Mouse (Mus musculus): ENCODE measurements around the gene Tfg. TPM values are rescaled to one million over a fixed set of nuclear protein-coding genes. Genes with fewer than 3 reads are reported as not detected.

Tfg gene
- polyA plus RNA-seq, 1 experiment from 2014 or later, result 213 TPM

DNA sequence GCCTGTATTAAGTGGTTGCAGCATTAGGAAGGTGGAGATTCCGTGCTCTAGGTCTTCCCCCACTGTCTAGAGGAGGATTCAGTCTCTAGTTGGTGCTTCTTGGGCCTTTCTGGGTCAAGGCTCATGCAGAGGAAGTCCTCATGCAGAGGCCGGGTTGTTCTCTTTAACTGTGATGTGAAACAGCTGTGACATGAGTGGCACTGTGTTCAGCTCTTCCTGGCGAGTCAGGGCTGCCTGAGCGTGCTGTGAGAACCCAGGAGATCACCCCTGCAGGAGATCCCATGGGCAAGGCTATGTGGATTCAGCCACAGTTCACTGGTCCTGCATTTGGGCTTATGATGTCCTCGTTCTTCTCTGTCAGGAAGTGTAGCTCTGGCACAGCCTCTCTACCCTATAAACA, 47.7 kb downstream of the Tfg start:
- DNase-seq (ENCODE audit: low spot score), result no peak
- no peak for ATAC-seq (ENCODE audit: insufficient read depth, low FRiP score, low TSS enrichment)
- no peaks in the 10 kb centered on the region for H3K9me3 ChIP-seq (ENCODE audit: control insufficient read depth, low read length)
- H3K36me3 ChIP-seq (ENCODE audit: control insufficient read depth, insufficient read depth, low read length), result no peaks in the 10 kb centered on the region
- no peak overlapping the region for H3K4me2 ChIP-seq (ENCODE audit: low read depth)
- no peaks in the 10 kb centered on the region for H3K27me3 ChIP-seq (ENCODE audit: control insufficient read depth, insufficient read depth, low read length)
- no peak overlapping the region for H3K4me3 ChIP-seq (ENCODE audit: low read depth, low read length)
- H3K27ac ChIP-seq (ENCODE audit: low read depth, low read length), result no peak overlapping the region
- no peaks in the 10 kb centered on the region for H3K4me1 ChIP-seq (ENCODE audit: control insufficient read depth, insufficient read depth, low read length)
- 67% methylated on average over 5 of the region's 5 CpGs for WGBS
- H3K9ac ChIP-seq (ENCODE audit: low read length), result no peak overlapping the region

DNA sequence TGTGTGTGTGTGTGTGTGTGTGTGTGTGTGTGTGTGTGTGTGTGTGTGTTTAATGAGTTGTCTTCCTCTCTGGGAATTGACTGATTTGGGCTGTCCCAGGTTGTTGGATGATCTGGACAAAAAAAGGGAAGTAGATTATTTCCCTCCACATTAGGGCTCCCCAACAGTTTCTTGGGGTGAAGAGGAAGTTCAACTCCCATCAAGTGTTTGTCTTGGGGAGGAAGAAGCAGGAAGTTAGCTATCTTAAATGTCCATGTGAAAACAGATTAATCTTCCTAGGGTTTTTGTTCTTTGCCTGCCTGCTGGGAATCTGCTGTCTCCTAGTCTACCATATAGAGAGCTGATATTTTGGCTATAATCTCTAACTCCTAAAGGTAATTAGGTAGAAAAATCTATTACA, 58.4 kb downstream of the Tfg start:
- H3K9me3 ChIP-seq (ENCODE audit: control insufficient read depth, low read length), result no peaks in the 10 kb centered on the region
- H3K4me2 ChIP-seq (ENCODE audit: low read depth), result no peak overlapping the region
- H3K4me3 ChIP-seq (ENCODE audit: low read depth, low read length), result no peak overlapping the region
- H3K27ac ChIP-seq (ENCODE audit: low read depth, low read length), result no peak overlapping the region
- no peaks in the 10 kb centered on the region for H3K4me1 ChIP-seq (ENCODE audit: control insufficient read depth, insufficient read depth, low read length)
- no peaks in the 10 kb centered on the region for H3K27me3 ChIP-seq (ENCODE audit: control insufficient read depth, insufficient read depth, low read length)
- DNase-seq (ENCODE audit: low spot score) (no peak), ATAC-seq (ENCODE audit: insufficient read depth, low FRiP score, low TSS enrichment) (no peak)
- H3K36me3 ChIP-seq (ENCODE audit: control insufficient read depth, insufficient read depth, low read length), result no peaks in the 10 kb centered on the region
- no peak overlapping the region for H3K9ac ChIP-seq (ENCODE audit: low read length)

DNA sequence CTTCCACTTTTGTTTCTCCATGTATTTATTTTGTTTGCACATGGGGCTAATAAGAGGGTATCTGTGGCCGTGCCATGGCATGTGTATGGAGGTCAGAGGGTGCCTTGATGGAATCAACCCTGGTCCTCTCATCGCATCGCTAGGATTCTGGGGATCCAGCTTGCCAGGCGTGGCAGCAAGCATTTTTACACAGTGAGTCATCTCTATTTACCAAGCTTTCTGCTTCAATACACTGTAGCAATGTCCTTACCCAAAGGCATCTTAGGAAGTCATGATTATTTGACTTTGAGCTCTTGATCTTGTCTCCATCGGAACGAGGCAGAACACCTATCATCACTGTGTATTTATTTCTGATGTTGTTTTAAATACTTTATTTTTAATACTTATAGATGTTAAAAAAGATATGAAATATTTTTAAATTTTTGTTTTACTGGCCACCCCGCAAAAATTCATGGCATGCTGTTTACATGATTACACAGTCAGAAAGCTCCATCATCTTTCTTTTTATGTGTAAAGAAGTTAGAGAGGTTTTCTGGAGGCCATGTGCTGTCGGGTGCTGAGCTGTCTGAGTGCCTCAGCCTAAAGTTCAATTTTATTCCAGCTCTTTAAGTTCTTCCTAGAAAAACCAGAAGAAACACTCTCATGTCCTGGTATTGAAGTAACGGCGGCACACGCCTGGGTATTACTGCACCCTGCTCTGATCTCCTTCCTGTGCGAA, 61.9 kb downstream of the Tfg start:
- Histone ChIP-seq H3K36me3 (ENCODE audit: control insufficient read depth, insufficient read depth, low read length) (no peaks in the 10 kb centered on the region), H3K4me1 (ENCODE audit: control insufficient read depth, insufficient read depth, low read length) (no peaks in the 10 kb centered on the region), H3K9ac (ENCODE audit: low read length) (no peak overlapping the region), H3K27me3 (ENCODE audit: control insufficient read depth, insufficient read depth, low read length) (no peaks in the 10 kb centered on the region), H3K4me3 (ENCODE audit: low read depth, low read length) (no peak overlapping the region), H3K27ac (ENCODE audit: low read depth, low read length) (no peak overlapping the region), H3K4me2 (ENCODE audit: low read depth) (no peak overlapping the region), H3K9me3 (ENCODE audit: control insufficient read depth, low read length) (no peaks in the 10 kb centered on the region)
- ATAC-seq (ENCODE audit: insufficient read depth, low FRiP score, low TSS enrichment), result no peak
- 87% methylated on average over 12 of the region's 12 CpGs for WGBS
- DNase-seq (ENCODE audit: low spot score), result no peak

DNA sequence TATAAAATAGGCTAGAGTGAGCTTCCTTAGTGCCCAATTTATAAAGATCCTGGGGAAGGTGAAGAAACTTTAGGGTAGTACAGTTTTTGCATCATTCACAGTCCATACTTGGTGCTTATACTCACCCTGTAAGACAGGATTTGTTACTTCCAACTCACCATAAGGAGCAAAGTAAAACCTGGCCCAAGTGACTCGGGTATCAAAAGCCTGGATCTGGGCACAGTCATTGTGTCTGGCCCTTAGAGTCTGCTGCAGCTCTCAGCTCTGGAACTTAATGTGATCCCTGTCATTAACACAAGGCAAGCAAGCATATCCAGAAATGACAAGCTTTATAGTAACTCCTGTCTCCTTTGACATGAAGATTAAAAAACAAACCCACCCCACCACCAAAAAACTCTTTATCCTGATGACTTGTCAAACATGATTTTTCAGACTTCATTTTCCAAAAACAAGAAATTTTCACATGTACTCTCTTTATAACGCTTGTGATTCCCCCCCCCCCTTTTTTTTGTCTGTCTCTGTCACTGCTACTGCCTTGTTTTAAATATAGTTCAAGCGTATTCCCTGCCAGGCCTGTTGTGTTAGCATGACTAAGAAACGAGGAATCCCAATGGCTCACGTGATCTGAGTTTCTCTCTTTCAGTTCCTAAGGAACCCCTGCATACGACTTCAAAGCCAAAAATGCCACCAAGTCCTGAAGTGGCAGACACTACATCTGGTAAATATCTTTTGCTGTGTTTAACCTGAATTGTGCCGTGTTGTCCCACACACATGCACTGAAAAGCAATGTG, 70.7 kb downstream of the Tfg start:
- Histone ChIP-seq H3K27me3 (ENCODE audit: control insufficient read depth, insufficient read depth, low read length) (no peaks in the 10 kb centered on the region), H3K4me3 (ENCODE audit: low read depth, low read length) (no peak overlapping the region), H3K4me1 (ENCODE audit: control insufficient read depth, insufficient read depth, low read length) (no peaks in the 10 kb centered on the region), H3K9me3 (ENCODE audit: control insufficient read depth, low read length) (no peaks in the 10 kb centered on the region), H3K9ac (ENCODE audit: low read length) (no peak overlapping the region), H3K36me3 (ENCODE audit: control insufficient read depth, insufficient read depth, low read length) (no peaks in the 10 kb centered on the region), H3K4me2 (ENCODE audit: low read depth) (no peak overlapping the region), H3K27ac (ENCODE audit: low read depth, low read length) (no peak overlapping the region)
- 61% methylated on average over 7 of the region's 7 CpGs for WGBS
- DNase-seq (ENCODE audit: low spot score) (no peak), ATAC-seq (ENCODE audit: insufficient read depth, low FRiP score, low TSS enrichment) (no peak)

DNA sequence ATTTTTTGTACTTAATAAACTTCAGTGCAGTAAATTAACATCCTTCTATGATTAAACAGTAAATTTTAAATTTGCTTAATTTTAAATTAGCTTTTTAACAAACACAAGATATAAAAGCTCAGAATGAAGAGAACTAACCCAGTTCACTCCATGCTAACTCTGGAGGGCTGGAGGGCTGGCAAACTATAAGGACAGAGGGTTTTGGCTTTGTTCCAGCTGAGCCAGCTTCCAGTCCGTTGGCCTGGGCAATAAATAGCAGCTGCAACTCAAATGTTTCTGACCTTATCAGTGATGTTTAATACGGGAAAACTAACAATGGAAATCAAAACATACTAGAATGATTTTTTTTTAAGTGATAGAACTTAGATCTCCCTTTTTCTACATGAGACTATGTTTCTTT, 72.0 kb downstream of the Tfg start:
- Histone ChIP-seq H3K4me1 (ENCODE audit: control insufficient read depth, insufficient read depth, low read length) (no peaks in the 10 kb centered on the region), H3K4me3 (ENCODE audit: low read depth, low read length) (no peak overlapping the region), H3K4me2 (ENCODE audit: low read depth) (no peak overlapping the region), H3K27ac (ENCODE audit: low read depth, low read length) (no peak overlapping the region), H3K9ac (ENCODE audit: low read length) (no peak overlapping the region), H3K9me3 (ENCODE audit: control insufficient read depth, low read length) (no peaks in the 10 kb centered on the region), H3K36me3 (ENCODE audit: control insufficient read depth, insufficient read depth, low read length) (no peaks in the 10 kb centered on the region), H3K27me3 (ENCODE audit: control insufficient read depth, insufficient read depth, low read length) (no peaks in the 10 kb centered on the region)
- no peak for ATAC-seq (ENCODE audit: insufficient read depth, low FRiP score, low TSS enrichment)
- 48% methylated on average over 2 of the region's 2 CpGs for WGBS
- no peak for DNase-seq (ENCODE audit: low spot score)

Other genes starting within 250 kb of the Tfg start
- gene Abi3bp, start 239.6 kb downstream of the Tfg start, polyA plus RNA-seq (2014; fragmentation: Nextera tagmentation; extraction: Ambion mirVana), result 1.2 and 1.9 TPM in 2 replicates
- not detected in 2 replicates for gene Adgrg7, start 78.4 kb upstream of the Tfg start, polyA plus RNA-seq (2014; fragmentation: Nextera tagmentation; extraction: Ambion mirVana)
- 9.6 and 12.7 TPM in 2 replicates for gene Tmem45a, start 168.7 kb upstream of the Tfg start, polyA plus RNA-seq (2014; fragmentation: Nextera tagmentation; extraction: Ambion mirVana)
- not detected in 2 replicates for gene Lnp1, start 210.6 kb upstream of the Tfg start, polyA plus RNA-seq (2014; fragmentation: Nextera tagmentation; extraction: Ambion mirVana)

Data from neural tube, embryonic 11.5 days (tissue).